Mouse (Mus musculus) cerebellum, postnatal 14 days (tissue): ENCODE data around the gene Vmn1r194.
"Not testable (repeated sequence)": the region's sequence is repeated elsewhere in the genome, so short reads cannot be mapped to it uniquely, and the experiment has no call there.

ENCODE experiments used
- DNase-seq, 2 experiments: peaks; one replicate each; pipeline ENCODE4 v3.0.0; 2021; ENCODE audit warnings: mixed read lengths in 2 of 2

Gene Vmn1r194

GRCm38 (mm10) chr13:22243915-22244314 is at the start of gene Vmn1r194:
Gene Vmn1r194 (plus strand): TSS chr13:22244215.
- no peak for DNase-seq

GRCm38 (mm10) chr13:22223060-22223459 is 21.0 kb upstream of the Vmn1r194 start, which contains the start of gene Vmn1r193:
Gene Vmn1r193 (minus strand): TSS chr13:22223160.
- DNase-seq = not testable (repeated sequence)

GRCm38 (mm10) chr13:22270222-22270621 is 26.2 kb downstream of the Vmn1r194 start, which contains the start of gene Vmn1r195:
Gene Vmn1r195 (plus strand): TSS chr13:22270522.
- DNase-seq = not testable (repeated sequence)

GRCm38 (mm10) chr13:22271721-22272120 is 27.7 kb downstream of the Vmn1r194 start:
- DNase-seq = no peak

- no peak for DNase-seq
These were observed 40.6 kb downstream of the Vmn1r194 start for GRCm38 (mm10) chr13:22284578-22284977.

- DNase-seq = no peak
These were observed 45.6 kb downstream of the Vmn1r194 start, which contains the start of gene Vmn1r196 for GRCm38 (mm10) chr13:22289620-22290019. Gene Vmn1r196 (plus strand): TSS chr13:22289920.
